Mouse (Mus musculus): ENCODE measurements around the gene Akap2. TPM values are rescaled to one million over a fixed set of nuclear protein-coding genes. Genes with fewer than 3 reads are reported as not detected.
A peak's percentile ranks its signal among the peaks of the same experiment; 100 is the strongest.

Akap2 gene
- polyA plus RNA-seq, 1 experiment from 2014 or later: 38.2 TPM

DNA sequence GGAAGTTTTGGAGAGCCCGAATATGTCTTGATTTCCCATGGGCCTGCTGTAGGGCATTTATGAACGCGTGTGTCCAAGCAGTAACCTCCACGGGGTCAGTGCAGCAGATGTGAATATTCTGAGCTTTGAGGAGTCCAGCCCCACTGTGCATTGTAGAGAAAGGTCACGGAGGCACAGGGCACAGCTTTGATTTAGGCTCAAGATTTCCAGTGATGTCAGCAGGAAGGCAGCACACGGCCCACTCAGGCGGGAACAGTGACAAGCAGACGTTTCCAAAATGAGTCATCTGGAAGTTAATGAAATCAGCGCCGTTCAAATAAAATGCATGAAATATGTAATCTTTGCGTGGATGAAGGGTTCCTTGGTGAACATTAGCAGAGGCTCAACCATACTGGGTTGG is 40.5 kb downstream of the Akap2 start:
- DNase-seq (ENCODE audit: low spot score) (no peak), ATAC-seq (ENCODE audit: low FRiP score) (no peak)
- no peak overlapping the region for H3K27ac ChIP-seq (ENCODE audit: low read depth, low read length)
- WGBS: 42% methylated on average over 11 of the region's 11 CpGs
- H3K4me2 ChIP-seq (replicated peaks; ENCODE audit: low read depth, low read length): no peak overlapping the region
- no peaks in the 10 kb centered on the region for H3K27me3 ChIP-seq (ENCODE audit: control insufficient read depth, insufficient read depth, low read length)
- H3K9ac ChIP-seq (ENCODE audit: low read depth, low read length): no peak overlapping the region
- no peak overlapping the region for H3K4me3 ChIP-seq (ENCODE audit: low read depth, low read length)
- H3K9me3 ChIP-seq (ENCODE audit: control insufficient read depth, low read length): no peaks in the 10 kb centered on the region
- no peaks in the 10 kb centered on the region for H3K36me3 ChIP-seq (ENCODE audit: control insufficient read depth, insufficient read depth, low read length)
- no peaks in the 10 kb centered on the region for H3K4me1 ChIP-seq (replicated peaks; ENCODE audit: control insufficient read depth, insufficient read depth, low read length)

DNA sequence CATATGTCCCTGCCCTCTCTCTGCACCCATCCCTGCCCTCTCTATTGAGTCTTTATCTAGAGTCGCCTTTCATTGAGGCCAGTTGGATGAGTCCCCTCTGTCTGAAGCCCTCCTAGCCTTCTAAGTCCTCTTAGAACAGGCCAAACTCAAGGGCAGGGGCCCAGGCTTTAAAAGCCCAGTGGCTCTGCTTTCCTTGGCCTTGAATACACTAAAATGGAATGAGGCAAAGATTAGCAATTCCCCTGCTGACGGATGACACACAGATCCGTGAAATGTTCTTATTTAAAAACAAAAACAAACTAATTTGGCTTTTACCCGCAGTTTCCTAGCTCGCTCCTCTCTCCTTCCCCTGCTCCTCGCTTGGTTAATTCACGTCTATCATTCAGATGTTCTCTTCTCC is 45.0 kb downstream of the Akap2 start:
- 60% methylated on average over 7 of the region's 7 CpGs for WGBS
- H3K27me3 ChIP-seq (ENCODE audit: control insufficient read depth, insufficient read depth, low read length): no peaks in the 10 kb centered on the region
- DNase-seq (ENCODE audit: low spot score) (no peak), ATAC-seq (ENCODE audit: low FRiP score) (no peak)
- no peaks in the 10 kb centered on the region for H3K36me3 ChIP-seq (ENCODE audit: control insufficient read depth, insufficient read depth, low read length)
- no peak overlapping the region for H3K4me3 ChIP-seq (ENCODE audit: low read depth, low read length)
- no peaks in the 10 kb centered on the region for H3K9me3 ChIP-seq (ENCODE audit: control insufficient read depth, low read length)
- no peak overlapping the region for H3K27ac ChIP-seq (ENCODE audit: low read depth, low read length)
- no peak overlapping the region for H3K4me2 ChIP-seq (replicated peaks; ENCODE audit: low read depth, low read length)
- peaks cover 3% of the 10 kb centered on the region; the same call in 1 of the 2 replicates for H3K4me1 ChIP-seq (replicated peaks; ENCODE audit: control insufficient read depth, insufficient read depth, low read length)
- no peak overlapping the region for H3K9ac ChIP-seq (ENCODE audit: low read depth, low read length)

DNA sequence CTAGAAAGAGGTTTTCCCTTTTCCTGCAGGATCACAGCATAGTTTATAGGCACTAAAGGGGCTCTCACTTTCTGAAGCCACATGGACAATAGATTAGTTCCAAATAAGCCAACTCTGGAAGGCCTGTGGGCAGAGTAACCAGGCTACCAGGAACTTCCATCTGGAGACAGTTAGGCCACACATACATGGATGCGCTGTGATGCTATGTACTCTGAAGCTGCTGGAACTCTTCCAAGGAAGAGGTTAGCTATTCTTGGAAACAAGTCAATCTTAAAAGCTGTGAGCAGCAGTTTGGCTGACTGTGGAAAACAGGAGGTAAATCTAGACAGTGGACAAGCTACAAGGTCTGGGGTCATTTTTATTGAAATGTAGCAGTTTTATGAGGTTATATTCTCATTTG is 46.9 kb downstream of the Akap2 start:
- Histone ChIP-seq H3K27me3 (ENCODE audit: control insufficient read depth, insufficient read depth, low read length) (no peaks in the 10 kb centered on the region), H3K4me2 (replicated peaks; ENCODE audit: low read depth, low read length) (no peak overlapping the region), H3K27ac (ENCODE audit: low read depth, low read length) (no peak overlapping the region), H3K4me3 (ENCODE audit: low read depth, low read length) (no peak overlapping the region), H3K9me3 (ENCODE audit: control insufficient read depth, low read length) (no peaks in the 10 kb centered on the region), H3K36me3 (ENCODE audit: control insufficient read depth, insufficient read depth, low read length) (no peaks in the 10 kb centered on the region), H3K9ac (ENCODE audit: low read depth, low read length) (no peak overlapping the region), H3K4me1 (replicated peaks; ENCODE audit: control insufficient read depth, insufficient read depth, low read length) (peaks cover 3% of the 10 kb centered on the region; the same call in 1 of the 2 replicates)
- ATAC-seq (ENCODE audit: low FRiP score) (no peak), DNase-seq (ENCODE audit: low spot score) (no peak)
- 77% methylated on average over 1 of the region's 1 CpGs for WGBS

DNA sequence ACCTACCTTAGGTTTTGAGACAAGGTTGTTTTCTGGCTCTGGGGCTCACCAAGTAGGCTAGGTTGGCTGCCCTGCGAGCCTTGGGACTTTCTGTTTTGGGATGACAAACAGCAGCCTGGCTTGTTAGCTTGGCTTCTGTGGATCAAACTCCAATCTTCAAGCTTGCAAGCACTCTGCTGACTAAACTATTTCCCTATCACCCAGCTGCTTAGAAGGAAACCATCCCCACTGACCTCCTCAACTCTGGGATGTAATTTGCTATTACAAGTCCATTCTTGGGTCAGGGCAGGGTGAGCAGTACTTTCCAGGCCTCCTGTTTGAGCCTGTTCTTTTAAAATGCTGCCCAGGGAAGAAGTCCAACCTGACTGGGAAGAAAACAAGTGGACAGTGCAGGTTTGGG is 47.5 kb downstream of the Akap2 start:
- no peak overlapping the region for H3K4me2 ChIP-seq (replicated peaks; ENCODE audit: low read depth, low read length)
- no peaks in the 10 kb centered on the region for H3K9me3 ChIP-seq (ENCODE audit: control insufficient read depth, low read length)
- H3K4me1 ChIP-seq (replicated peaks; ENCODE audit: control insufficient read depth, insufficient read depth, low read length): peaks cover 3% of the 10 kb centered on the region; the same call in 1 of the 2 replicates
- WGBS: 85% methylated on average over 1 of the region's 1 CpGs
- no peak for DNase-seq (ENCODE audit: low spot score)
- H3K9ac ChIP-seq (ENCODE audit: low read depth, low read length): no peak overlapping the region
- no peak overlapping the region for H3K4me3 ChIP-seq (ENCODE audit: low read depth, low read length)
- H3K27me3 ChIP-seq (ENCODE audit: control insufficient read depth, insufficient read depth, low read length): no peaks in the 10 kb centered on the region
- no peak overlapping the region for H3K27ac ChIP-seq (ENCODE audit: low read depth, low read length)
- no peak for ATAC-seq (ENCODE audit: low FRiP score)
- H3K36me3 ChIP-seq (ENCODE audit: control insufficient read depth, insufficient read depth, low read length): no peaks in the 10 kb centered on the region

DNA sequence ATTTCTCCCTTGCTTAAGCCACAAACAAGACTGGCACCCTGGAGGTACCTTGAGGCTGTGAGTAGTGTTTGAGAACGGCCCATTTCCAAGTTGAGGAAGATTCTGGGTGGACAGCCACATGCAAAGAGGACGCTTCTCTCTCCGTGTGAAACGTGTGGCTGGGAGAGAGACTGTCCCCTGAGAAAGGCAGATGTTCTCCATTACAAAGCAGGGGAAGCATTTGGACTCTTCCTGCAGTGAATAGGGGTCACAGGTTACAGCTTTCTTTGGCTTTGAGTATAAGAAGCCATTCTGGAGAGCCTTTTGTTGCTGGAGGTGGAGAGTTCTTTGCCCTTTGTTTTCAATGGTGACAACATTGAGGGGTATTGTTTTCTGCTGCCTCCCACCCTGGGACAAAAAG is 48.3 kb downstream of the Akap2 start:
- Histone ChIP-seq H3K27me3 (ENCODE audit: control insufficient read depth, insufficient read depth, low read length) (no peaks in the 10 kb centered on the region), H3K4me2 (replicated peaks; ENCODE audit: low read depth, low read length) (no peak overlapping the region), H3K4me1 (replicated peaks; ENCODE audit: control insufficient read depth, insufficient read depth, low read length) (peaks cover 3% of the 10 kb centered on the region; the same call in 1 of the 2 replicates), H3K4me3 (ENCODE audit: low read depth, low read length) (no peak overlapping the region), H3K36me3 (ENCODE audit: control insufficient read depth, insufficient read depth, low read length) (no peaks in the 10 kb centered on the region), H3K9me3 (ENCODE audit: control insufficient read depth, low read length) (no peaks in the 10 kb centered on the region), H3K27ac (ENCODE audit: low read depth, low read length) (peak overlapping the region; percentile 47; the same call in 1 of the 2 replicates), H3K9ac (ENCODE audit: low read depth, low read length) (no peak overlapping the region)
- peak; percentile 54; the same call in 1 of the 2 replicates for ATAC-seq (ENCODE audit: low FRiP score)
- DNase-seq (ENCODE audit: low spot score): peak; percentile 52
- 4% methylated on average over 4 of the region's 4 CpGs for WGBS

DNA sequence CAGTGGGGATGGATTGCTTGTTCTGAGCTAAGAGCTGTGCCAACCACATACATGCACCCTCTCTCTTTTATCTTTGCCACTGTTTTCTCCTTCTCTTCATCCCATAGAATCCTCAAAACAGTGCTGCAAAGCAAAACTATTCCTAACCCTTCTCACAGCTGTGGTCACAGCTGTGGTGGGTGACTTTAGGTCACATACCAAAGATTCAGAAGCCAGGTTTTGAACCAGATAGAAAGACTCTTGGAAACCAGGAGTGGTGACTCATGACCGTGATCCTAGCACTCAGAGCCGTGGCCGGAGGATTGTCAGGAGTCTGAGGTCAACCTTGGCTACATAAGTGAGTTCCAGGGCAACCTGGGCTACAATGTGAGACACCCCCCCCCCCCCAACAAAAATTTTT is 51.5 kb downstream of the Akap2 start:
- Histone ChIP-seq H3K27me3 (ENCODE audit: control insufficient read depth, insufficient read depth, low read length) (no peaks in the 10 kb centered on the region), H3K9me3 (ENCODE audit: control insufficient read depth, low read length) (no peaks in the 10 kb centered on the region), H3K4me1 (replicated peaks; ENCODE audit: control insufficient read depth, insufficient read depth, low read length) (peaks cover 3% of the 10 kb centered on the region; the same call in 1 of the 2 replicates), H3K4me2 (replicated peaks; ENCODE audit: low read depth, low read length) (no peak overlapping the region), H3K27ac (ENCODE audit: low read depth, low read length) (no peak overlapping the region), H3K36me3 (ENCODE audit: control insufficient read depth, insufficient read depth, low read length) (no peaks in the 10 kb centered on the region), H3K9ac (ENCODE audit: low read depth, low read length) (no peak overlapping the region), H3K4me3 (ENCODE audit: low read depth, low read length) (no peak overlapping the region)
- ATAC-seq (ENCODE audit: low FRiP score): no peak
- DNase-seq (ENCODE audit: low spot score): peak; percentile 18
- WGBS: 68% methylated on average over 3 of the region's 3 CpGs

DNA sequence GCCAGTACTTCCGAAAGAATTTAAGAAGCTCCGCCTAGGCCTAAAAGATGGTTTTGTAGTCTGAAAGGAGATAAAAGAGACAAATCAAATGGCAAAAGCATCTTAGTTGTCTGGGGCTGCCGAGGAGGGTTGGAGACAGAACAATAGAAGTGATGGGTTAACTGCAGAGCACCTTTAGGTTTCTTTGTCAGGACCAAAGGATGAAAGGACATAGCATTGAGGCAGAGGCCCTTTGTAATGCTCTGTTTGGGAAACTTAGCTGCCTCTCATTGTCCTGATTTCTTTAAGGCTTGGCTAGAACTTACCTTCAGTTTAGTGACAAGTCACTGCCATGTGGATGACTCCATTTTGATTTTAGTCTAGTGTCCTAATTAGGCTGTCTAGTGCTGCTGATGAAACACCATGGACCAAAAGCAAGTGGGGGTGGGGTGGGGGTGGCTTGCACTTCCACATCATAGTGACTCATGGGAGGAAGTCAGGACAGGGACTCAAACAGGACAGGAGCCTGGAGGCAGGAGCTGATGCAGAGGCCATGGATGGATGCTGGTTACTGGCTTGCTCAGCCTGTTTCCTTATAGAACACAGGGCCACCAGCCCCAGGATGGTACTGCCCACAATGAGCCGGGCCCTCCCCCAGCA is 52.8 kb downstream of the Akap2 start:
- H3K4me2 ChIP-seq (replicated peaks; ENCODE audit: low read depth, low read length): no peak overlapping the region
- H3K27ac ChIP-seq (ENCODE audit: low read depth, low read length): no peak overlapping the region
- DNase-seq (ENCODE audit: low spot score) (no peak), ATAC-seq (ENCODE audit: low FRiP score) (no peak)
- no peaks in the 10 kb centered on the region for H3K27me3 ChIP-seq (ENCODE audit: control insufficient read depth, insufficient read depth, low read length)
- 55% methylated on average over 4 of the region's 4 CpGs for WGBS
- no peaks in the 10 kb centered on the region for H3K9me3 ChIP-seq (ENCODE audit: control insufficient read depth, low read length)
- H3K36me3 ChIP-seq (ENCODE audit: control insufficient read depth, insufficient read depth, low read length): no peaks in the 10 kb centered on the region
- H3K4me1 ChIP-seq (replicated peaks; ENCODE audit: control insufficient read depth, insufficient read depth, low read length): 0 out of 2 replicates have a peak, but pooled peaks cover 3% of the 10 kb centered on the region
- no peak overlapping the region for H3K4me3 ChIP-seq (ENCODE audit: low read depth, low read length)
- no peak overlapping the region for H3K9ac ChIP-seq (ENCODE audit: low read depth, low read length)

DNA sequence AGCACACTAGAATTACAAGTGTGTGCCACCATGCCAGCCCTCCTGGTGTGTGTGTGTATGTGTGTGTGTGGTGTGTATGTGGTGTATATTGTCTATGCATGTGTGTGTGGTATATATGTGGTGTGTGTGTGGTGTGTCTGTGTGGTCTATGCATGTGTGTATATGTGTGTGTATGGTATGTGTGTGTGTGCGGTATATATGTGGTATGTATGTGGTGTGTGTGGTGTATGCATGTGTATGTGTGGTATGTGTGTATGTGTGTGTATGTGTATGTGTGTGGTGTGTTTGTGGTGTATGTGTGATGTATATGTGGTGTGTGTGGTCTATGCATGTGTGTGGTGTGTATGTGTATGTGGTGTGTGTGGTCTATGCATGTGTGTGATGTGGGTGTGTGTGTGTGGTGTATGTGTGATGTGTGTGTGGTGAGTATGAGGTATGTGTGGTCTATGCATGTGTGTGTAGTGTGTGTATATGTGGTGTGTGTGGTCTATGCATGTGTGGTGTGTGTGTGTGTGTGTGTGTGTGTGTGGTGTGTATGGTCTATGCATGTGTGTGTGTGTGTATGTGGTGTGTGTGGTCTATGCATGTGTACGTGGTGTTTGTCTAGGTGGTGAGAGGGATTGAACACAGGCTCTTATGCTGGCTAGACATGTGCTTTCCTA is 54.2 kb downstream of the Akap2 start:
- H3K27me3 ChIP-seq (ENCODE audit: control insufficient read depth, insufficient read depth, low read length): no peaks in the 10 kb centered on the region
- DNase-seq (ENCODE audit: low spot score) (no peak), ATAC-seq (ENCODE audit: low FRiP score) (0 out of 2 replicates have a peak, but pooled peaks have one; percentile 25)
- no peaks in the 10 kb centered on the region for H3K9me3 ChIP-seq (ENCODE audit: control insufficient read depth, low read length)
- no peak overlapping the region for H3K4me2 ChIP-seq (replicated peaks; ENCODE audit: low read depth, low read length)
- H3K9ac ChIP-seq (ENCODE audit: low read depth, low read length): no peak overlapping the region
- WGBS: 89% methylated on average over 2 of the region's 2 CpGs
- H3K27ac ChIP-seq (ENCODE audit: low read depth, low read length): no peak overlapping the region
- no peaks in the 10 kb centered on the region for H3K36me3 ChIP-seq (ENCODE audit: control insufficient read depth, insufficient read depth, low read length)
- H3K4me3 ChIP-seq (ENCODE audit: low read depth, low read length): no peak overlapping the region
- no peaks in the 10 kb centered on the region for H3K4me1 ChIP-seq (replicated peaks; ENCODE audit: control insufficient read depth, insufficient read depth, low read length)
